Mouse (Mus musculus): ENCODE results near the gene Igfbp7. TPM values are rescaled to one million over a fixed set of nuclear protein-coding genes. Genes with fewer than 3 reads are reported as not detected.

Gene Igfbp7
- polyA plus RNA-seq (2014; fragmentation: Illumina TruSeq; extraction: RNeasy Lipid Tissue Mini Kit (QIAGEN cat#74804); ENCODE audit: low read depth, low replicate concordance): 841 TPM

DNA sequence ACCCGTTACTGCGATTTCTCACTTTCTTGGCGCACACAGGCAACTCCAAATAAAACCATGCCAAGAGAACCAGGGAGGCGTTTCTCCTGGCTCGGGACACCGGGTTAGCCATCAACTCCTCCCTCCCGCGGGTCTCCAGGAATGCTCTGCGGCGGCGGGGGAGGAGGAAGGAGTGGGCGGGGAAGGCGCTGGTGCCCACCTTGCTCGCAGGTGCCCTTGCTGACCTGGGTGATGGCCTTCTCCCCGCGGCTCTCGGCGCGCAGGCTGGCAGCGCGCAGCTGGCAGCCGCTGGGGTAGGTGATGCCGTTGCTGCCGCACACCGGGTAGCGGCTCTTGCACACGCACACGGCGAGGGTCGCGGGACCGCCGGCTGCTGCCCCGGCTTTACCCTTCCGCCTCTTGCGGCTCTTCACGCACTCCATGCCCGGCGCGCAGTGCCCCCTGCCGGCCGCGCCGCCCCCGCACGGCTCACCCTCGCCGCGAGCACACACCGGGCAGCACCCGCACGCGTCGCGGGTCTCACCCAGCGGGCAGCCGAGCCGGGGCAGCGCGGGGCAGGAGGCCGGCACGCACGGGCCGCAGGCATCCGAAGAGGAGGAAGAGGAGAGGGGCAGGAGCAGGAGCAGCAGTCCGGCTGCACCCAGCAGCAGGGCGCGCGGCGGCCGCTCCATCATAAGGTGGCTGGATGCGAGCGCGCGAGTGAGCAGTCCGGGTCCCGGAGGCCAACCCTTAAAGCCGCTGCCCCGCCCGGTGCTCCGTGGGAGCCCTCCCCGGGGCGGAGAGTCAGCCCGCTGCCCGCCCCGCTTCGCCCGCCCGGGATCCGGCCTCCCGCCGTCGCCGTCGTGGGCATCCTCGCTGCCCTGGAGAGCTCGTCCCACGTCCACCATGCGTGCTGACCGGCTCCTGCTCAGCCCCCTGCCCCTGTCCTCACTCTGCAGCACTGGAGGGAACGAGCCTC is at the start of gene Igfbp7:
Igfbp7 (minus strand) TSS at position 701 of the 958 bp plus-strand sequence.

DNA sequence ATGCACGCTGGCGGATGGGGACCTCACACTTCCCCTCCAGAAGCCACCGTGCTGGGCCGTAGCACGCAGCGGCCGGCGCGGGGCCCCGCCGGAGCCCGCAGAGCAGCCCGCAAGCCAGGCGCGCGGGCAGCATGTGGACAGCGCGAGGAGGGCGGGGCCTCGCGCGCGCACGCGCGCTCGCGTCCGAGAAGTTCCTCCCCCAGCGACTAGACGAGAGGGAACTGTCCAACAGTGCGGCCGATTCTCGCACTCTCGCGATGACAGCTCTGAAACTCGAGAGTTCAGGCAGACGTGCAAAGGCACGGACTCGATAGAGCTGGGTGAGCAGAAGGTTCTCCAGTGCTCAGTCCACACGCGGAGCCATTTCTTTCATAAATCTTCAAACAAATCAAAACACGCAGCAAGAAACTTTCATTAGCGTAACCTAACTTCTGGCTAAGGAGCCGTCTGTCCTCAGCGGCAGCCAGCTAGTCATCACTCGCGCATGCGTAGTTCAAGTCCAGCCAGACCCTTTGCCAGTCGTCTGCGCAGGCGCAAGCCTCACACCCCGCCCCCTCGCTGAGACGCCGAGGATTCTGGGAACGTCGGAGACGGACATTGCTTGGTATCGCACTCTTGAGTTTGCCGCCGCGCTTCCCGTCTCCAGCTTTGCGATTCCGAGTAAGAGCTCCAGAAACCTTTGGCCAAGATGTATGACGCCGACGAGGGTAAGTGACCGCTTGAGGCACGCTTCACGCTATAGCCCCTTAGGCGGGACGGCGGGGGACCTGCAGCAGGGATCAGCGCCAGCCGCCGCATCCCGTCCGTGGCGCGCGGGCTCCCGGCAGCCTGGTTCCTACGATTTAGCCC is 97.7 kb downstream of the Igfbp7 start, which contains the start of the genes Noa1 and Polr2b:
Noa1 (minus strand) TSS at position 161 of the 849 bp plus-strand sequence.
Polr2b (plus strand) TSS at position 224 of the 849 bp plus-strand sequence.

Other genes with a start within 250 kb of the Igfbp7 start
- not detected for gene Spink2, start 196.6 kb downstream of the Igfbp7 start, polyA plus RNA-seq (2014; fragmentation: Illumina TruSeq; extraction: RNeasy Lipid Tissue Mini Kit (QIAGEN cat#74804); ENCODE audit: low read depth, low replicate concordance)
- 21.3 TPM for gene Rest, start 142.6 kb downstream of the Igfbp7 start, polyA plus RNA-seq (2014; fragmentation: Illumina TruSeq; extraction: RNeasy Lipid Tissue Mini Kit (QIAGEN cat#74804); ENCODE audit: low read depth, low replicate concordance)
- gene Noa1, start 98.0 kb downstream of the Igfbp7 start, polyA plus RNA-seq (2014; fragmentation: Illumina TruSeq; extraction: RNeasy Lipid Tissue Mini Kit (QIAGEN cat#74804); ENCODE audit: low read depth, low replicate concordance): 27.1 TPM
- gene Polr2b, start 97.9 kb downstream of the Igfbp7 start, polyA plus RNA-seq (2014; fragmentation: Illumina TruSeq; extraction: RNeasy Lipid Tissue Mini Kit (QIAGEN cat#74804); ENCODE audit: low read depth, low replicate concordance): 194 TPM